Mouse (Mus musculus) left cerebral cortex, postnatal 10 days (tissue): ENCODE measurements around the gene Kcnd3. TPM values are rescaled to one million over a fixed set of nuclear protein-coding genes. Genes with fewer than 3 reads are reported as not detected.
"Not testable (repeated sequence)": the region's sequence is repeated elsewhere in the genome, so short reads cannot be mapped to it uniquely, and the experiment has no call there.

Experiments used
- DNase-seq, 2 experiments: peaks; one replicate each; pipeline ENCODE4 v3.0.0; 2021 to 2022; ENCODE audit warnings: low spot score in 2 of 2, mixed read lengths in 1 of 2; ENCODE audit errors: extremely low spot score in 1 of 2
- intact Hi-C: fragments of 180-260 bp; cut with DNase I; formaldehyde crosslinking; loops from one replicate; pipeline ENCODE4 v1.15.1; 2025
- total RNA-seq, 2 experiments: library from RNA; stranded (reverse); gene quantifications; 2 replicates each; pipeline ENCODE4 v1.2.3; 2021

The Kcnd3 gene
- total RNA-seq, 2 experiments from 2014 or later = 31.5 to 36.4 TPM

DNA sequence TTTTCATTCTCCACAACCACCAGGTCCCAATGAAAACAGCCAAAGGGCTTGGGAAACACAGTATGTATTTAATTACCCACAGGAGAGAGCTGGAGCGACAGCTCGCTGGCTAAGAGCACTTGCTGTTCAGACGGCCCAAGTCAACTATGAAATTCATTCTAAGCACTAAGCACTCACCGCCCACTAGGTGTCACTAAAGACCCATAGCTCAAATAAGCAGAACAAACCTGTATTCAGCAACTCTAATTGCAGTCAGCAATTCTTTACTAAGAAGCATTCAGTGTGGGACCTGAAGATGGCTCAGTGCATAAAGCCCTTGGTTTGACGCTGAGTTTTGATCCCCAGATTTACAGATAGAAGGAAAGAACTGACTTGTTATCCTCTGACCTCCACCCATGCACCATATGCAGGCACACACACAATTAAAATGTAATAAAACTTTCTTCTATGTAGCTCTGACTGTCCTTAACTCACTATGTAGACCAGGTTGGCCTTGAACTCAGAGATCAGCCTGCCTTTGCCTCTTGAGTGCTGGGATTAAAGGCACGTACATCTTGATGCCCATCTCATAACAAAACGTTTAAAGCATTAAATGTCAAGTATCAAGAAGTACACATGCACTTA lies 222.6 kb downstream of the Kcnd3 start:
- DNase-seq = peak; percentile 52 to 66
- intact Hi-C loops = loop anchor here (5.0 kb wide), 1 partner anchor 228 kb away; no protein-coding TSS in a partner anchor

DNA sequence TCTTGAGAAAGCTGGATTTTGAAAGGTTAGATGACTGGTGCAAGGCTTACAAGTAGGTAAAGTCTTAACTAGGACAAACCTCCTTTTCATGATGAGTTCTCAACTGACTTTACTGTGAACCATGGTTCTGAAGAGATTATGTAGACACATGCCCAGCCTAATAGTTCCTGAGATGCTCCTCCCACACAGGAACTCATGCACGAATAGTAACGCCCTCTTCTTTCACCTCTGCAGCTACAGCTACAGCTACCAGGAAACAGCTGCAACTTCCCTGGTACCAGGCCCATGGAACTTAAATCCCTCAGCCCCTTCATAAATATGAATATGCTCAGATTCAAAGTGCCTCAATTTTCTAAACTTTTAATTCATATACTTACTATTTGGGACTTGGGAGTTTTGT lies 223.8 kb downstream of the Kcnd3 start:
- no peak for DNase-seq
- intact Hi-C loops = no loop called here

DNA sequence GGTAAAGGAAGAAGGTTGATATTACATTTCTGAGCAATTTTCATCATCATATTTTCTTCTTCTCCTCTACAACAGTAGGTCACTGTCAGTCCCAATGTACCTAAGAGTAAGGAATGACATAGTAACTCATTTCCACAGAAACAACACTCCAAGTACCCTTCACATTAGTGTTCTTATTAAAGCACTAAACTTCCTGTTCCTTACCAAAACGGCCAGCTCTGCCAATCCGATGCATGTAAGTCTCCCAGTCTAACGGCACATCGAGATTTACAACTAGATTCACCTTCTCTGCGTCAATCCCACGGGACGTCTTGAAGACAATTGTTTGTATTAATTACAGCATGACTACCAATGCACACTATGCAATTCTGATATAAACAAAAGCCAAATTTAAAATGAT lies 228.2 kb downstream of the Kcnd3 start:
- DNase-seq = no peak
- intact Hi-C loops = no loop called here

DNA sequence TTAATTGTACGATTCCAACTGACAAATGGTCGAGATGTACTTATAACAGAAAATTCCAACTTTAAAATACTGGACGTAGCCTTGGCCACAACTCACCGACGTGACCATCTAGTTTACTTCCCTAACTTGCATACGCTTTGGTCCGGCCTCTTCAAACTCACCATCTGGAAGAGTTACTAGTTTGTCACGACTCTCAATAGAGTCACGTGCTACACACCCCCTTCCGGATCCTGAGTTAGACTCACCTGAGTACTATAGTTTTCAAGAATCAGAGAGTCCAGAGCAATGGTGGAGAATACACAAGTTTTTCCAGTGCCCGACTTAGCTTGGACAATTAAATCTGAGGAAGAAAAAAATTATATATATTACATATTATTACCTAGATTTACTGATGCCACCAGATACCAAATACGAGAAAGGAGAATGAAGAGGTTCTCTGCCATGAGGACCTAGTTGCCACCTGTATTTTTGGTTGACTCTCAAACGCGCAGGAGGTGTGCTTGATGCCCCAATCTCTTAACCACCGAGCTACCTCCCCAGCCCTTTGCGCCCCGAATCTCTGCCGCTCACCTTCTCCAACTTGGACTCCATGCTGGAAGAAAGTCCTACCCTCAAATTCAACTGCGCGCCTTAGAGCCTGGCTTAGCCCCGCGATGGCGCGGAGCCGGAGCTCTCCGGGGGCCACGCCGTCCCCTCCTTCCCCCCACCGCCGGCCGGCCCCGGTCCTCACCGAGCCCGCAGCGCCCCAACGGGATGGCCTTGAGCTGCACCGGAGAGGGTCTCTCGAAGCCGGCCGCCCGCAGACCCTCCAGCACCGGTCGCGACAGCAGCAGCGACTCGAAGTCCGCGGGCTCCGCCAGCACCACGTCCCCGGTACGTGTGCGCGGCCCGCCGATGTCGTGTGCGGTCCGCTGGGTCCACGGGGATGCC lies 234.5 kb downstream of the Kcnd3 start:
- no peak for DNase-seq
- intact Hi-C loops = loop anchor here (2.0 to 5.0 kb wide), 3 partner anchors 40 to 271 kb away; partner anchors contain the start of gene Wdr77

DNA sequence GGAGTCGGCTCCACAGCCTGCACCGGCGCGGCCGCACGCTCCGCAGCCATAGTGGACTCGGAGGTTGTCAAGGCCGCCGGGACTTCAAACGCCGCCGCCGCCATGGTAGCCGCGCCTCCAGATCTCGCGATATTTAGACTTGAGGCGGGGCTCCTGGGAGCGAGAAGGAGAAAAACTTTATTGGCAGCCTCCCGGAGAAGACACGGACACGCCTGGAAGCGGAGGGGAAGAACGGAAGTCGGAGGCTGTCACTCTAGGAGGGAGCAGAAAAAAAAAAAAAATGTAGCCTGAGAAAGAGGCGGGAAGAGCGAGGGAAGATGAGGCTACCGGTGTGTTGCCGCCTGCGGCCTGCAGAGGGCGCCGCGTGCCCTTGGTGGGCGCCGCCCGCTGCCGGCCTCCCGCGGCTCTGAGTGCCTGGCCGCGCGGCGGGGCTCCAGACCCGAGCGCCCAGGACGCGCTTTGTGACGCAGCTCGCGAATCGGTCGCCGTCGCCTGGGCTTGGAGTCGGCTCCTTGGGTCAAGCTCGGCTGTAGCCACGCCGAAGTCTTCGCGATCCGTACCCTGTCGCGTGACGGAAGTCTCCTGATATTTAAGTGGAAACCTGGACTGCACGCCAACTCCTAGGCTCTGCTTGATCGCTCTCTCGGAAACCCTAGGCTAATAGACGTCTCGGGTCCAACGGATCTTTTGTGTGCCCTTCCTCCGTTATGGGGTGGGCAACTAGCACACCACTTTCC lies 235.4 kb downstream of the Kcnd3 start, which contains the start of gene Ddx20:
TSS of gene Ddx20 (minus strand) at position 251 of the 737 bp plus-strand sequence.
- intact Hi-C loops = loop anchor here (2.0 to 5.0 kb wide), 3 partner anchors 39 to 270 kb away; partner anchors contain the start of gene Wdr77

DNA sequence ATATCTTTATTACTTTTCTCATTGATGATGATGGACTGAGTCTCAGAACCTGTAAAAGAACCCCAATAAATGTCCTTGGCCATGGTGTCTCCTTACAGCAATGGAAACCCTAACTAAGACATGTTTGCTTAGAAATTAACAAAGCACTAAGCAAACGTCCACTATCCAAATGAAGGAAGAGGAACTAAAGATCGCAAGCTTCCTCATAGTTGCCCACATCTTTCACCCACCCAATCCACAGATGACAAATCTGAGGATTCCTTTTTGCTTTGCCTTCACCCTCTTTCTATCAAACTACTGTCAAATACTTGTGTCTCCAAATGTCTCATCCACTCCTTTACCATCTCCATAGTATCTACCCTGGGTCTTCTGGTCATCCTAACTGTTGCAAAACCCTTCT lies 236.4 kb downstream of the Kcnd3 start:
- intact Hi-C loops = loop anchor here (5.0 kb wide), 2 partner anchors 209 to 269 kb away; partner anchors contain the start of gene Wdr77
- no peak for DNase-seq

More for the DNA sequence above, 235.4 kb downstream of the Kcnd3 start, which contains the start of gene Ddx20:
- peak; percentile 97 to 98 for DNase-seq

DNA sequence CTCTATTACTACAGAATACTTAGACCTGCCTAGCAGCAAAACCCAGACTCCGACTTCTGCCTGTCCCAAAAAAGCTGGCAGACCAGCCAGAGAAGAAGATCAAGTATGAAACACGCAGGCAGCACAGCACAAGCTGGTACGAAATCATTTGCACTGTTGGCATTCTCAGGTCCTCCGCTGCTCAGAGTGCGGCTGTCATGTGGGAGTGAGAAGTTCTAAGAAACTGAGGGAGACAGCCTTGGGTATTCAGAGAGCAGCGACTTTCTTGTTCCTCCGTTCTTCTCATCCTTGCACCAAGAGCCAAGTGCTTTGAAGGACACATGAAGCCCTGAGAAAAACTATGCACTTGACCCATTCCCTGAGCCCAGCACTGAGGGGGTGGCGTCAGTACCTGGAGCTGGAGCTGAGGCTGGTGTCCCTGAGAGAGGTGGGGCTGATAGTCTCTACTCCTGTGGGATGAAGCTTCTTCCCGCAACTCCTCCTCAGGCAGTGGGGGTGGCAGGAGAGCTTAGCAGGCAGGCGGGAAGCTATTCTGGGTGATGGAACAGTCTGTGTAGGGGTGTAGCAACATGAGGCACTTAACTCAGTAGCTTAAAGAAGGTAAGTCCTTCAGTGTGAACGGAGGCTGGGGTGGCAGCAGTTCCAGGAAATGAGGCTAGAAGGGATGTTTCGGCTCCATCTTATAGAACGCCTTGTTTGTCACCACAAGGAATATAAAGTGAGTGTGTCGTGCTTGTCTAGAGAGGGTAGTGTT lies 241.4 kb downstream of the Kcnd3 start:
- intact Hi-C loops = no loop called here
- peak; percentile 60 to 62 for DNase-seq

DNA sequence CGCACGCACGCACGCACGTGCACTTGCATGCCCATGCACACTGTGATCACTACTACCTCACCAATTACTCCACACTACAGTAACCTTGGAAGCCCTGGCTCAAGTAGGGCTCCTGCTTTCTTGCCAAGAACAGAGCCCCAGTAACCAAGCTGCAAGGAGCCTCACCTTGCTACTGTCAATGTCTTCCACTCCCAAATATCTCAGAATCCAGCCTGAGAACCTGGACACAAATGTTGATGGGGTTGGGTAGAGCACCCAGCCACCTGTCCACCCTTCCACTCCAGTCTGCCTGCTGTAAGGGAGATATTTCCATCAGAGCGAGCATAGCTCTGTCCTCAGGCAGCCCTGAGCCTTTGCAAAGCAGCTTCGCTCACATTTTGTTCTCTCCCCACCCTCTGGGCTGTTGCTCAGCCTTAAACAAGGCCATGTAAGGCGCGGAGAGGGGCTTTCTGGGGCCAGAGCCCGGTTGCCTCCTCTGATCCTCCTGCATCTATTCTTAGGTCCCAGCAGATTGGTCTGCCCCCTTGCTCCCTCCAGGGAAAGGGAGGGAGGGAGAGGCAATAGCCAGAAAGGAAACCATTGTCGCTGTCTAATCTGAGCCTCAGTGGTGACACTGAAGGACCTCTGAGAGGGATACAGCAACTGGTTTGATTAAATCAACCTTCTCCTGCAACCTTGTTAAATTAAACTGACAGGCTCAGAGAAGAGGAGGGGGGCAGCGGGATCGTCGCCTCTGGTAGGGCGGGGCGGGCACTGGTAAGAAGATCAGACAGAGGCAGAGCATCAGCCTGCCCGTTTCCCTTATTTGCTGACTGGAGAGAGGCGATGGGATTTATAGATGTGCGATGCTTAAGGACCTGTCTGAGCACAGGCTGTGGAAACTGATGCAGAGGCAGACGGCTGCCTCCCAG lies 243.6 kb downstream of the Kcnd3 start:
- intact Hi-C loops = no loop called here
- peak in 1 of 2 experiments; percentile 52 for DNase-seq

DNA sequence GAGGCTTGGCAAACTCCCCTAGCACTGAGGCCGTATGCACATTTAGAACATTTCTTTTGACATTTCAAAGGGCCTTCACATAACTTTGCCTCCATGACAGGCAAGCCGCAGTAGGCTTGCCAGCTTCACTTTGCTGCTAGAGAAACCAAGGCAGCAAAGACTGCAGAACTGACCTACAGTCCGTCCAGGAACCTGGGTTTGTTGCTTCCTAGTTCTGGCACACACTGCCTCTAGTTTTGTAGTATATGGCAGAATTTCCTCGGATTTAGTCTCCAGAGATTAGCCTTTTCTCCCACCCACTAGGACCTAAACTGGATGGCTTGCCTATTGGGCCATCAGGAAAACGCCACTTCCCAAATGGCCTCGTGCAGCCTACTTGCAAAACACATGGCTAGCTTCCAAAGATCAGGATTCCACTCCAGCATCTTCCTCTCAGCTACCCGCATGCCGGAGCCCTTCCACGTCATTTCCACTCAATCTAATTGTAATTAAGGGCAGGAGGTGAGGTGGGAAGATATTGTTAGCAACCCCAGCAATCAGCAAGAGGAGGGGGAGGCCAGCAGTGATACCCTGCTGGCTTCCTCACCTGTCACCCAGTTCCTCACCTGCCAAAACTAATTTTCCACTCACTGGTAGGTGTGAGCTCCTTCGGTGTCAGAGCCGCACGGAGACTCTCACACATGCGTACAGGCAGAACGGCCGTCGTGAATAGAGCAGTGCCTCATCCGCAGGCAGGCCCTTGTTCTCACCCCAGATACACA lies 244.4 kb downstream of the Kcnd3 start:
- intact Hi-C loops = no loop called here

DNA sequence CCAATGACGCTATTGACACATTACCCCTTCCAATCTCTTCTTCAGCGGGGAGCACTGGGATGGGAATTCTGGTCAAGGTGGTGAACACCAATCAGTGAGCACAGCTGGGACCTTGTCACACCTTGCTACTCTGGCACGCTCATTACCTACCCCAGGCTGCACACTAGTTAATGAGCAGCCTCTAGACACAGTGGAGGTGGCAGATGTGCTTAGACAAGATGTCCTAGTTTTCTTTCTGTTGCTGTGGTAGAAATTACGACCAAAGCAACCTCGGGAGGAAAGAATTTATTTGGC lies 245.0 kb downstream of the Kcnd3 start:
- DNase-seq = no peak
- intact Hi-C loops = no loop called here

More for the DNA sequence above, 244.4 kb downstream of the Kcnd3 start:
- DNase-seq = peak in 1 of 2 experiments; percentile 16

DNA sequence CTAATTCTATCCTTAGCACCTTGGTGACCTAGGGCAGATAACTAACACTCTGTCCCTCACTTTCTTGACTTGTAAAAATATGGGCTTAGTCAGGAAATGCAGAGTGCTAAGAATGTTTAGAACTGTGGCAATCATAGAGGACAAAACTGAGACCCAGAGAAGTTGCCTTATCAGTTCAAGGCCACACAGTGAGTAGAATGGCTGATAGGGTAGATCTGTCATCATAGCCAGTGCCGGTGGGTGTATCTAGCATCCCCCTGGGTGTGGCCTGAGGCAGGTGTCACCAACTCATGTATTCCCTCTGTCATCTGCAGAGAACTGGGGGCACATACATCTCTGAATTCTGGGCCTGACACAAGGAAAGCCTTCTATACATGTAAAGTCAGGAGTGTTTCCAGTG lies 246.2 kb downstream of the Kcnd3 start:
- no peak for DNase-seq
- intact Hi-C loops = no loop called here

DNA sequence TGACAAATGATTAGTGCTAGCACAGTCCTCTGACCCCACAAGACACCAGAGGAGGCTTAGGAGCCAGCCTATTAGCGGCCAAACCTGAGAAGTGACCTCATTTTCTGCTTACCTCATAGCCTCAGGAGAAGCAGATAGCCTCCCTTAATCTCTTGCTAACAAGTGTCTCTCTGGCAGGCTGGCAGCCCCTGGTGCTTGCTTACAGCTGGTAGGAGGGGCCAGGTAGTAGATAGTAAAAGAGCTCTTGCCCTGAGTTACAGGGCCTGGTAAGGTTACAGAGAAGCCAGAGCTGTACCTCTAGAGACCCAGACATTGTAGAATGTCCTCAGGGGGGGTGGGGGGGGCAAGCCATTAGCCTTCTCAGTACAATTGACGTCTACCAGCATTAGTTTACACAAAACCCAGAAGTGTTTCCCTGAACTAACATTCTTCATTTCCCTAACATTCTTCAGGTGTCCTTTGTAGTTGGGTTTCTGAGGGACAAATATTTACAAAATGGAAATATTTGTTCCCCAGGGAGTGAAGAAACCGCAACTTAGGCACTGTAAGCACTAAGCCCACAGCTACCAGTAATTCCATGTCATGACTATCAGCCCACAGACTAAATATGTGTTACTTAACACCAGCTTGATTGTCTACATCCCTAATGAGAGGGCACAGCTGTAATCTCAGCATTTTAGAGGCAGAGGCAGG lies 247.3 kb downstream of the Kcnd3 start:
- DNase-seq = no peak
- intact Hi-C loops = no loop called here

DNA sequence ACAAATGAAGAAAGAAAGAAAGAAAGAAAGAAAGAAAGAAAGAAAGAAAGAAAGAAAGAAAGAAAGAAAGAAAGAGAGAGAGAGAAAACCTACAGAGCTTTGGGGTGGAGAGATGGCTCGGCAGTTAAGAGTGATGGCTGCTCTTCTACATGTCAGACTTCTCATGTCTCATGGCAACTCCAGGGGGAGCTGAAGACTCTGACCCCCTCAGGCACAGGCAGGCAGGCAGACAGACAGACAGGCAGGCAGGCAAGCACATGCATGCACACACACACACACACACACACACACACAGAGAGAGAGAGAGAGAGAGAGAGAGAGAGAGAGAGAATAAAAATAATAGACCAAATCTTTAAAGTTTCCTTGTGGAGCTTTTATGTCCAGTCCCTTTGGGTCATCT lies 248.7 kb downstream of the Kcnd3 start:
- intact Hi-C loops = not testable (repeated sequence)

DNA sequence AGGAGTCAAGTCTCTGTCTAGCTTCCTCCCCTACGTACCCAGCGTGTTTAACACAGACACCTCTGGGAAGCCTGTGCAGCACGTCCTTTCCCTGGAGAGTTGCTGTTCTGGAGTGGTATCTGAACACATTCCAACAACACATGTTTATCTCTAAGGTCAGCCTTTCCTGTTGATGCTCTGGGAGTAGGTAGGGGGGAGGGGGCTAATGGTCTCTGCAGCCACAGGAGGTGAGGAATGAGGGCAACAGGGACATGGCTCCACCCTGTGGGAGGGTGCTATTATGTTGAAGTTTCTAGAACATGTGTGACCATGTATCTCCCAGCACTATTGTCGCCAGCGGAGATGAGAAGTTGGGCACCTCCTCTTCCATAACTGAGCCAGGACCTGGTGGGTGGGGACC lies 249.3 kb downstream of the Kcnd3 start:
- intact Hi-C loops = no loop called here
- DNase-seq = peak in 1 of 2 experiments; percentile 35

More for the DNA sequence above, 248.7 kb downstream of the Kcnd3 start:
- not testable (repeated sequence) for DNase-seq

DNA sequence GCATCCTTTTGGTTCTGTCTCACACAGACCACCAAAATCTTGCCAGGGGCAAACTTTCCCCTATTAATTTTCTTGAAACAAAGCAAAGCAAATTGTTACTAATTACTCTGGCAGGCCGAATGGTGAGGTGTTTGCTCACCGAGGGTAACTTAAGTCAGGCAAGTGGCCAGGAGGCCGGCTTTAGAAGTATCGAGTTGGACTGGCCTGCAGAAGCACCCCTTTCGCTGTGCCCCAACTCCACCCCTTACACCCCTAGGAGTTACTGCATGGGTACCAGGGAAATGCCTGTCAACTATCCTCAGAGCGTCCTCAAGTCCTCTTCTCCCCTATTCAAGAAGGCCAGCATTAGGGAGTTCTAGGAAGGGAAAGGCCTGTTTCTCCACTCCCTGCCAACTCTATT lies 251.4 kb downstream of the Kcnd3 start:
- peak in 1 of 2 experiments; percentile 21 for DNase-seq

More for the DNA sequence above, 251.4 kb downstream of the Kcnd3 start:
- intact Hi-C loops = no loop called here
